Mouse (Mus musculus) midbrain, embryonic 16.5 days (tissue): Measurements from ENCODE around the gene Nr4a1. TPM values are rescaled to one million over a fixed set of nuclear protein-coding genes. Genes with fewer than 3 reads are reported as not detected.

Experiments
- ATAC-seq: fragments of 200-750 bp; cut with Nextera tagmentation; 2 replicates; pipeline ENCODE4 v1.8.0; 2017; ENCODE audit warnings: moderate TSS enrichment
- H3K27ac ChIP-seq: fragments of 300-500 bp; sonication (generic); 2 replicates; pipeline ENCODE4 v1.5.1; 2014; ENCODE audit warnings: mild to moderate bottlenecking, low read length, mixed read lengths
- H3K27me3 ChIP-seq: fragments of 300-500 bp; sonication (generic); 2 replicates; pipeline ENCODE4 v1.6.1; 2014; ENCODE audit warnings: low read depth, low read length, mixed read lengths; ENCODE audit not compliant: control insufficient read depth, insufficient read depth
- H3K36me3 ChIP-seq: fragments of 300-500 bp; sonication (generic); 2 replicates; pipeline ENCODE4 v1.6.1; 2014; ENCODE audit warnings: mild to moderate bottlenecking, low read length, moderate library complexity, mixed read lengths; ENCODE audit not compliant: control insufficient read depth, insufficient read depth
- H3K4me1 ChIP-seq: fragments of 300-500 bp; sonication (generic); 2 replicates; pipeline ENCODE4 v1.6.1; 2014; ENCODE audit warnings: mild to moderate bottlenecking, low read length, mixed read lengths; ENCODE audit not compliant: control insufficient read depth, insufficient read depth
- H3K4me2 ChIP-seq: fragments of 300-500 bp; sonication (generic); 2 replicates; pipeline ENCODE4 v1.6.1; 2014; ENCODE audit warnings: mild to moderate bottlenecking, low read length, mixed read lengths
- H3K4me3 ChIP-seq: fragments of 300-500 bp; sonication (generic); 2 replicates; pipeline ENCODE4 v1.5.1; 2014; ENCODE audit warnings: low read depth, mild to moderate bottlenecking, low read length, moderate library complexity, mixed read lengths
- H3K9ac ChIP-seq: fragments of 300-500 bp; sonication (generic); 2 replicates; pipeline ENCODE4 v1.6.1; 2014; ENCODE audit warnings: low read depth, low read length, mixed read lengths
- H3K9me3 ChIP-seq: fragments of 300-500 bp; sonication (generic); replicated peaks from 2 replicates; pipeline ENCODE4 v1.6.1; 2014; ENCODE audit warnings: mild to moderate bottlenecking, low read length, mixed read lengths; ENCODE audit not compliant: control insufficient read depth, poor library complexity, severe bottlenecking
- WGBS: fragments of 180-500 bp; shearing (Covaris S2); extraction: QIAGEN DNeasy Blood & Tissue Kit; methylation state at CpG from one replicate; pipeline ENCODE4 v1.1.7; 2014; 5-methylcytosine and 5-hydroxymethylcytosine counted together
- polyA plus RNA-seq: library from polyadenylated mRNA; unstranded; fragments of >200 nt; fragmentation: Nextera tagmentation; extraction: Ambion mirVana; gene quantifications from 2 replicates; pipeline ENCODE4 v1.2.1, GENCODE M21; 2015

The Nr4a1 gene
- polyA plus RNA-seq, 1 experiment from 2014 or later: 6.4 TPM

- Histone ChIP-seq H3K4me3 (no peak overlapping the region), H3K4me2 (no peak overlapping the region), H3K27me3 (no peaks in the 10 kb centered on the region), H3K9me3 (no peaks in the 10 kb centered on the region), H3K9ac (no peak overlapping the region), H3K4me1 (peaks cover 5% of the 10 kb centered on the region; the same call in 1 of the 2 replicates), H3K27ac (no peak overlapping the region), H3K36me3 (no peaks in the 10 kb centered on the region)
- ATAC-seq: no peak
- 8% methylated on average over 3 of the region's 3 CpGs for WGBS
Measured at GRCm38 (mm10) chr15:101236878-101237277, 17.2 kb upstream of the Nr4a1 start.

GRCm38 (mm10) chr15:101238885-101239511 lies 15.1 kb upstream of the Nr4a1 start:
- 5% methylated on average over 28 of the region's 28 CpGs for WGBS
- H3K4me1 ChIP-seq: peaks cover 5% of the 10 kb centered on the region; the same call in 1 of the 2 replicates

GRCm38 (mm10) chr15:101239821-101240220 lies 14.2 kb upstream of the Nr4a1 start:
- H3K4me2 ChIP-seq: no peak overlapping the region
- 65% methylated on average over 8 of the region's 8 CpGs for WGBS
- H3K9me3 ChIP-seq: no peaks in the 10 kb centered on the region
- H3K9ac ChIP-seq: no peak overlapping the region
- no peak for ATAC-seq
- peaks cover 5% of the 10 kb centered on the region; the same call in 1 of the 2 replicates for H3K4me1 ChIP-seq
- no peaks in the 10 kb centered on the region for H3K36me3 ChIP-seq
- H3K27ac ChIP-seq: no peak overlapping the region
- no peak overlapping the region for H3K4me3 ChIP-seq
- no peaks in the 10 kb centered on the region for H3K27me3 ChIP-seq

More at GRCm38 (mm10) chr15:101238885-101239511, 15.1 kb upstream of the Nr4a1 start:
- no peak overlapping the region for H3K27ac ChIP-seq
- no peaks in the 10 kb centered on the region for H3K27me3 ChIP-seq
- peak overlapping the region; percentile 53 for H3K4me2 ChIP-seq
- ATAC-seq: peak; percentile 56
- no peaks in the 10 kb centered on the region for H3K36me3 ChIP-seq
- peak overlapping the region; percentile 25 for H3K4me3 ChIP-seq
- no peaks in the 10 kb centered on the region for H3K9me3 ChIP-seq
- peak overlapping the region; percentile 56 for H3K9ac ChIP-seq

GRCm38 (mm10) chr15:101240799-101241204 lies 13.3 kb upstream of the Nr4a1 start:
- H3K4me1 ChIP-seq: peaks cover 6% of the 10 kb centered on the region; the same call in 1 of the 2 replicates
- no peaks in the 10 kb centered on the region for H3K27me3 ChIP-seq
- ATAC-seq: peak; percentile 53
- no peaks in the 10 kb centered on the region for H3K9me3 ChIP-seq
- H3K27ac ChIP-seq: no peak overlapping the region
- 11% methylated on average over 10 of the region's 10 CpGs for WGBS
- peak overlapping the region; percentile 13 for H3K4me3 ChIP-seq
- H3K36me3 ChIP-seq: no peaks in the 10 kb centered on the region
- peak overlapping the region; percentile 48 for H3K4me2 ChIP-seq
- H3K9ac ChIP-seq: no peak overlapping the region

GRCm38 (mm10) chr15:101241236-101241635 lies 12.8 kb upstream of the Nr4a1 start:
- no peaks in the 10 kb centered on the region for H3K9me3 ChIP-seq
- H3K36me3 ChIP-seq: no peaks in the 10 kb centered on the region
- H3K4me1 ChIP-seq: peaks cover 8% of the 10 kb centered on the region; the same call in 1 of the 2 replicates
- 70% methylated on average over 9 of the region's 9 CpGs for WGBS
- H3K4me2 ChIP-seq: peak overlapping the region; percentile 48
- no peaks in the 10 kb centered on the region for H3K27me3 ChIP-seq
- H3K9ac ChIP-seq: no peak overlapping the region
- no peak for ATAC-seq
- H3K27ac ChIP-seq: no peak overlapping the region
- no peak overlapping the region for H3K4me3 ChIP-seq

GRCm38 (mm10) chr15:101241853-101242252 lies 12.2 kb upstream of the Nr4a1 start:
- ATAC-seq: no peak
- no peaks in the 10 kb centered on the region for H3K36me3 ChIP-seq
- no peak overlapping the region for H3K4me3 ChIP-seq
- no peak overlapping the region for H3K9ac ChIP-seq
- WGBS: 87% methylated on average over 9 of the region's 9 CpGs
- H3K9me3 ChIP-seq: no peaks in the 10 kb centered on the region
- peaks cover 10% of the 10 kb centered on the region for H3K4me1 ChIP-seq
- no peaks in the 10 kb centered on the region for H3K27me3 ChIP-seq
- no peak overlapping the region for H3K4me2 ChIP-seq
- no peak overlapping the region for H3K27ac ChIP-seq

- H3K27ac ChIP-seq: no peak overlapping the region
- H3K4me3 ChIP-seq: no peak overlapping the region
- WGBS: 25% methylated on average over 8 of the region's 8 CpGs
- no peak overlapping the region for H3K9ac ChIP-seq
- H3K4me2 ChIP-seq: no peak overlapping the region
- H3K4me1 ChIP-seq: peaks cover 13% of the 10 kb centered on the region
- H3K36me3 ChIP-seq: no peaks in the 10 kb centered on the region
- H3K9me3 ChIP-seq: no peaks in the 10 kb centered on the region
- no peaks in the 10 kb centered on the region for H3K27me3 ChIP-seq
- ATAC-seq: no peak
Measured at GRCm38 (mm10) chr15:101242645-101243044, 11.4 kb upstream of the Nr4a1 start.

GRCm38 (mm10) chr15:101244012-101244411 lies 10.1 kb upstream of the Nr4a1 start:
- Histone ChIP-seq H3K4me3 (no peak overlapping the region), H3K27ac (no peak overlapping the region), H3K4me1 (peaks cover 13% of the 10 kb centered on the region), H3K4me2 (no peak overlapping the region), H3K36me3 (no peaks in the 10 kb centered on the region), H3K27me3 (no peaks in the 10 kb centered on the region), H3K9ac (no peak overlapping the region), H3K9me3 (no peaks in the 10 kb centered on the region)
- ATAC-seq: no peak
- 68% methylated on average over 3 of the region's 3 CpGs for whole genome bisulfite sequencing

GRCm38 (mm10) chr15:101246231-101247154 lies 7.6 kb upstream of the Nr4a1 start:
- H3K36me3 ChIP-seq: no peaks in the 10 kb centered on the region
- peak overlapping the region; percentile 75 for H3K9ac ChIP-seq
- H3K9me3 ChIP-seq: no peaks in the 10 kb centered on the region
- peak overlapping the region; percentile 82 for H3K4me2 ChIP-seq
- H3K27me3 ChIP-seq: no peaks in the 10 kb centered on the region
- peaks cover 8% of the 10 kb centered on the region for H3K4me1 ChIP-seq
- ATAC-seq: peak; percentile 98
- H3K4me3 ChIP-seq: peak overlapping the region; percentile 60
- H3K27ac ChIP-seq: peak overlapping the region; percentile 83
- WGBS: 2% methylated on average over 53 of the region's 56 CpGs
